Mouse (Mus musculus) thymus, postnatal 14 days (tissue): Measurements from ENCODE around the gene Egfr.
A peak's percentile ranks its signal among the peaks of the same experiment; 100 is the strongest.

Source experiments
- DNase-seq: peaks from one replicate; pipeline ENCODE4 v3.0.0; 2021

The Egfr gene

DNA sequence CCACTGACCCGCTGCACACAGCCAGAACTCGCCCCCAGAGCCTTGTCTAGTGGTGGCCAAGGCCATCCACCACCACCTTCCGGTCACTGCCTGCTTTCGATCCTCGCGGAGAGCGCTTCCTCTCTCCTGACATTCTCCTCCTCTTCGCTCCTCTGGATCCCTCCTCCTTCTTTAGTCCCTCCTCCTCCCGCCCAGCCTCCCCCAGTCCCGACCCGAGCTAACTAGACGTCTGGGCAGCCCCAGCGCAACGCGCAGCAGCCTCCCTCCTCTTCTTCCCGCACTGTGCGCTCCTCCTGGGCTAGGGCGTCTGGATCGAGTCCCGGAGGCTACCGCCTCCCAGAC, at the start of gene Egfr:
TSS of gene Egfr (plus strand) at position 197 of the 342 bp plus-strand sequence.
- DNase-seq, result no peak

DNA sequence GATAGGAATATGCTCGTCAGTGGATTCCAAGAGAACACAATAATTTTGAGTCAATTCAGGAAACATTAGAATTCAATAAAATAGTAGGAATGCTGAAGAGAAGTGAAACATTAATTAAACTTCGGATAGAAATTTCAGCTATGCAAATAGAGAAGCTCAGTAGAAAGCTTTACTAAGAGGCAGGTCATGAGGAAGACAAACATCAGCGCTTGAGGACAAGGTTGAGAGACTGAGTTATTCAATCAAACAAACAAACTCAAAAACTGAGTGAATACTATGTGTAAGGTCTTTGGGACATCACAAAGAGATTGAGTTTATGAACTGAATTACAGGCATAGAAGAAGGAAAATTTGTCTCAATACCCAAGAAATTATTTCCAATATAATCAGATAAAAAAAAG, 48.8 kb upstream of the Egfr start:
- DNase-seq, result no peak

DNA sequence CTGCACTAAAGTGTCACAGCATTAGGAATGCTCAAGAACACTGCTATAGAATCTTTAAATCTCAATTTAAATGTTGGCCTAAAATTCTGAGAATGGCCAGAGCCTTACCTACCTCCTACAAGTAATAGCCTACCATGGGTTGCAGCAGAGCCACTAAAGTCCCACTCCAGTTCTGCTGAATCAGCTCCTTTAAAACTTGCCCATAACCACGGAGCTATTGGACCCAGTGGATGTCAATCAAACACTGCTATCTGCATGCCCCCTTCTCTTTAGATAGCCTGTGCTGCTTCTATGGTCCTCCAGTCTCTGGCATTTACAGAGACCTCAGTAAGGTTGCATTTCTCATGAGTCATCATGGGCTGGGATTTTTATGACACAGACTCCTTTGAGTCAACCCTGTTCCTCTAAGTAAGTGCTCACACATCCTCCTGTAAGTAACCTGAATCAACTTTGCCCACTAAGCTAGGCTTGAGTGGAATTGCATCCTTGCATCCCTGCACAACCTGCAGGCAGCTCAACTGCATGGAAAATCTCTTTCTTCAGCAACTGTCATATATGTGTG, 16.8 kb upstream of the Egfr start:
- no peak for DNase-seq

DNA sequence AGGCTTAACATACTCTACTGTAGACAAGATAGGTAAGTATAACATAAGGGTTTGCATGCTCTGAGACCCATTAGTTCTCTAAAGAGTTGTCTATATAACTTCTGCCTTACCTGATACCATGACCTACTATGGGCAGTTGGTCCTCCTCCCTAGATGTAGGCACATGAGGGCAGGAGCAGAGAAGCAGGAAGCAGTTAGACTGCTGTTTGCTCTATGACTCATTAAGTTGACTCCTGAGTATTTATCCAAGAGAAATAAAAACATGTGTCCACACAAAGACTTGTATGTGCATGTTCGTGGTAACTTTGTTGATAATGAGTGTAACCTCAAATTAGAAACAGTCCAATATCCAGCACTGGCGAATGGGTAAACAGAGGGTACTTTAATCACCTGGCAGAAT, 14.7 kb upstream of the Egfr start:
- no peak for DNase-seq

DNA sequence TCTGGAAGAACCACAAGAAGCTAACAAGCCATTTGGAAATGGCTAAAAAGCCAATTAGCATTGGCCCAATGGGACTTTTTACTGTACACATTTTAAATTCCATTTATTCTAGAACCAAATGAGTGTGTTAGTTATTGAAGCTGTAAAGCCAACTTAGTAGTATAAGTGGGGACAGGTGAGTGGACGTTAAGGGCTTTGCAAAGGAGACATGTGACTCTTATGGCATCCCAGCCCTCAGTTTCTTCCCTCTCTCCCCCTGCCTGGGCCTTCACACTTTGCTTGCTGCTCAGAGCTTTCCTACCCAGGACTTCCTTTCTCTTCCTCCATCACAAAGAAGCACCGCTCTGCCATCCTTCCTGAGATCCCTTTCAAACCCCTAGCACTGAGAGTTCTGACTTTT, 13.3 kb upstream of the Egfr start:
- DNase-seq, result no peak

DNA sequence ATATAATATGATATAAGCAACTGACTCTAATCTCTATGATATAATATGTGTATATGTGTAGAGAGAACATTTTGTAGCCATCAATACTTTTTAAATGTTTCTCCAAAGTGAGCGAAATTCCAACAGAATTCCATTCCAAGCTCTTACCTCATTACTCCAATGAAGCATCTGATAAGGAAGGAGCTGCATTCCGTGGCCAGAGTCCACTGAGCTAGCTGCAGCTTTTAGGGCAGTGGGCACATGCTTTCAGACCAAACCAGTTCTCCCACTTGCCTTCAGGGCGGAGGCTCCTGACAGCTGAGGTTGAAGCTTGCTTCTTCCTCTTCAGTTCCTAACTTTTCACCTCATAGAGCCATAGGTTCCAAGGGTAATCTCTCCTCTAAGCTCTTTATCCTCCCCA, 12.8 kb upstream of the Egfr start:
- no peak for DNase-seq

DNA sequence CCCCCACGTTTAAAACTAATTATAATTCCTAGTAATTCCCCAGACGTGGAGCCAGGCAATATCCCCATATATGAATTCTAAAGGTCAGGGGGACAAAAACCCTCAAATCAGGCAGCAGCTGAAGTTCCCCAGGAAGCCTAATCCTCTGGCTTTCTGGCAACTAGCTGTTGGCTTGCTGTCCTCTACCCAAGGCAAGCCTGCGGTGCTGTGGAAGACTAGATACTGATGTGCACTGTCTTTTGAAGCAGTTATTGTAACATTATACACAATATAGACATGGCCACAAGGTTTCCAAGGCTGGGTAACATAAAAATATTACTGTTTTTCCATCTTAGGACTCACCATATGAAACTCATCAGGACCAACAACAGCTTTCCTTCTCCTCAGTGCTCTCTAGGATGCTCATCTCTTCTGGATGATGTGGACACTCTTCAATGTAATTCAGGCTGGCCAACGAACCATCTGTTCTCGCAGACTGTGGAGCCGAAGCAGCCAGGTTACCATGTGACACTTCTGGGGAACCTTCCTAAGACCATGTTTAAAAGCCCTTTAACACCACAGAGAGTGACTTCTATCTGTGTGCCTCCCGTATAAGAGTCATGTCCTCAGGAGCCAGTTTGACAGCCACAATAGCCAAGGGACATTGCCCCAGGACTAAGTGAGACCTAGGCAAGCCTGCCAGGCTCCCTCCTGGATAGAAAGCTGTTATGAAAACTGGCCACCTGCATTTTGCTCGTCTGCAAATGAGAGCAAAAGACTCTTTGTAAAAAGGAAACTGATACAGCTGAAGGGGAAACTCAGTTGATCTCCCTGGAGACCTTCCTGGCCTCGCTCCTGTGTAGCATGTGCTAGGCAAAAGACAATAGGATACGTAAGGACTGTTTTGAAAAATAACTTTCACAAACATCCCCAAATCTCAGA, 11.1 kb upstream of the Egfr start:
- DNase-seq, result no peak

DNA sequence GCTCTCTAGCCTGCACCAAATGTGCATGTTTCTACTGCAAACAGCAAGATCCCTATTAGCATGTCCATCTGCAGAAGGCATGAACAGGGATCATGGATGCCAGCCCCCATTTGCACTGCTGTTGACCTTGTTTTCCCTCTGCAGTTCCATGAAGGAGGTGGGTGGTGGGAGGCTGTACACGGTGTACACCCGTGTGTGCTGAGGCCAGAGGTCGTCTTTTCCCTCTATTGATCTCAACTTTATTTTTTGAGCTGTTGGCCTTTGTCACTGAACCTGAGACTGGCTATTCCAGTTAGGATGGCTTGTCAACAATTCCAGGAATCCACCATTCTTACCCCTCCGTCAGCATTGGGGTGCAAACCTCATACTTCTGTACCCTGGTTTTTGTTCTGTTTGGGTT, 9.8 kb upstream of the Egfr start:
- no peak for DNase-seq

DNA sequence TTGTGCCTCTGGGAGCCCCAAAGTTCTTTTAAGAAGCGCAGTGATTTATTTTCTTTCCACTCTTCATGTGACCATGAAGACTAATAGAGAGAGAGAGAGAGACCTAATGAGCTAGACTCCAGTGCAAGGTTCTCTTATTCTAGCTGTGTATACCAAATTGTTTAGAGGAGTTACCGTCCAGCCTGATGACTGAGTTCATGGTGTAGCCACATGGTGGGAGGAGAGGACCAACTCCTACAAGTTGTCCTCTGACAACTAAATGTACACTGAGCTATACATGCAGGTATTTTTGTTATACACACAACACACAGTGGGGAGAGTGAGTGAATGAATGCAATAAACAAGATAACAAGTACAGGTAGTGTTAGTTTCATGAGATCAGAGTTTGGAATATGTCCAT, 9.2 kb upstream of the Egfr start:
- no peak for DNase-seq

DNA sequence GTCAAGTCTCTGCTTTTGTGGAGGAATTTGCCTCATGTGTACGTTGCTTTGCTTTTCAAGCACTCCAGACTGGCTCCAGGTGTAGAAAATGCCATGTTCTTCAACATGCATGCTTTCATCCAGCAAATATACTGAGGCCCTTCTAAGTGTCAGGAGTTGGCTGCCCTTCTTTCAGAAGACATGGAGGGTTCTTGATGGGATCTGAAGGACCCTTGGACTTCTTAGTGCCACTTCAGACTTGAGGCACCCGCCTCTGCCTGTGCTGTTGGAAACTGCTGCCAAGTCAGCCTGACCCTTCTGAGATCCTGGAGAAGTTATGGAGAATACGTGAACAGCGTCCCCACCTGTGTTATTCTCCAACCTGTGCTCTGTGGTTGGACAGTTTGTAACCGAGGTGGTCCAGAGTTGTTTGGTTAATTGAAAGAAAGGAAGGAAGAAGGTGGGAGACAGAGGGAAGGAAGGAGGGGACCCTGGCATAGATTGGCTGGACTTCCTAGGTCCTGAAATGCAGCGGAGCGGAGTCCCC, 483 bp upstream of the Egfr start:
- no peak for DNase-seq

DNA sequence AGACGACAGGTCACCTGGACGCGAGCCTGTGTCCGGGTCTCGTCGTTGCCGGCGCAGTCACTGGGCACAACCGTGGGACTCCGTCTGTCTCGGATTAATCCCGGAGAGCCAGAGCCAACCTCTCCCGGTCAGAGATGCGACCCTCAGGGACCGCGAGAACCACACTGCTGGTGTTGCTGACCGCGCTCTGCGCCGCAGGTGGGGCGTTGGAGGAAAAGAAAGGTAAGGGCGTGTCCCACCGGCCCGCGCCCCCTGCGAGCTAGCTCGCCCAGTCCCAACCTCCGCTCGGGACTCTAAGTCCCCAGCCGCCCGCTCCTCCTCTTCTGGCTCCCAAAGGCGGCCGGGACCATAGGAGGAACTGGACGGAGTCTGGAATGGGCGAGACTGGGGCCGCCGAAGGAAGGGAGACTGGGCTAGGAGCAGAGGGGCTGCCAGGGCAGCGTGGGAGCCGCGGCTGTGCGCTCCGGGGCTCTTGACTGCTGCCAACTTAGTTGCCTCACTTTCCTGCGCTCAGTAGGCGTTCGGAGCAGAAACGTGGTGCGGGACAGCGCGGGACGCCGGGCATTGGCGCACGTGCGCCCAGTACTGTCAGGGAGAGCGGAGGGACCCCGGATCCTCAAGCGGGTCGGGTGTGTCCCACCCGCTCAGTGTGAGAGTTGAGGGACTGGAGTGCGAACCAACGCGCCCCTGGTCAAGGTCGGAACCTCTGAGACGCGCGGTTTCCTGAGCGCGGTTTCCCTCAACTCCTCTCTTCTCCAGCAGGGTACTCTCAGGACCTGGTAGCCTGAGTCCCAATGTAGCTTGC, 548 bp downstream of the Egfr start:
- no peak for DNase-seq

DNA sequence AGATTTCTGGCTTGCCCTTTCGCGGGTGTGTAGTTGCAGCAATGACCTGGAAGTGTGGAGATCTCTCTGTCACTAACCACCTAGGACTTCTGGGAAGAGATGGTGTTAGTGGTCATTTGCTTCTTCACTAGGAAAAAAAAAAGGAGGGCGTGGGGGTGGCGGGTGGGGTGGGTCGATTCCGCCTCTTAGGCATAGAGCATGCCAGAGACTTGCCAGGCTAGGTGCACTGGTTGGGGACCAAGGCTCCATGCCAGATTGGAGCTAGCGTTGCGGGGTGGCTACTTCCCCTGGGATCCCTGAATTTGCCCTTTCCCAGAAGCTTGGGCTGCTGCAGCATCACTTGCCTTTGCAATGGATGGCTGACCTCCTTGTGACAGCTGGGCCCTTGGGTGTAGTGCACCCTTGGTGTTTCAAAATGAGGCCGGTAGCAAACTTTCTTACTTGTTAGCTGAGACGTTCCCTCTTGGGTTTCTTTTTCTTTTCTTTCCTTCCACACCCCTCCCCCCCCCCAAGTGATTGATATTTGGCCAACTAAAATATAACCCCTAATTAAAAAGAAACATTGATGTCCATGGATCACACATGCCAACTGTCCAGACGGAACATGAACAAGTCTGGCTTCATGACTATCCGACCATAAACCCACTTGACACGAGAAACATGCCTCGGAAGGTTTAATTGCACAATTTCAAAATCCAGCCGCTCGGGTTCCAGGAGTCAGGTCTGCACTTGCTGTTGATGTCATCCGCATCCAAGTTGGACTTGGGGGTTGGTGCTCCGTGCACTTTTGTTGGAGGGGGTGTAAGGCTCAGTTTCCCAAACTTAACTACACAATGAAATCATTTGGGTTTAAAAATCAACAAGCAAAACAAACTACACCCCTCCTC, 1.4 kb downstream of the Egfr start:
- DNase-seq, result no peak

DNA sequence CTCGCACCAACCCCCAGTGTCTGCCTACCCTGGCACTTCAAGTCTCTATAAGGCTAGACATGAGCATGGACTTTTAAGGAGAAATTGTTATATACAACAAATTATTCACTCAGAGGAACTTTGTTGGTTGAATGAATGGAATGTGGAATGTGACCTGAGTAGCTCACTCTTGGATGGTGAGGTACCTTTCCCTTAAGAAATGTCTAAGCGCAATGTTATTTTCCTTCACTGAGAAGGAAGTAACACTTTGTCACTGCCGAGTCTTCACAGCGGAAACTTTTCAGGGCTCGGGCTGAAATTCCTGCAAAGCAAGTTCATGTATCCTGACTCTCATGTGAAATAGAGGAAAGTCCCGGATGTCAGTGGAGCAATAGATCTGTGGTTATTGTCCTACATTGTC, 7.9 kb downstream of the Egfr start:
- DNase-seq, result no peak

DNA sequence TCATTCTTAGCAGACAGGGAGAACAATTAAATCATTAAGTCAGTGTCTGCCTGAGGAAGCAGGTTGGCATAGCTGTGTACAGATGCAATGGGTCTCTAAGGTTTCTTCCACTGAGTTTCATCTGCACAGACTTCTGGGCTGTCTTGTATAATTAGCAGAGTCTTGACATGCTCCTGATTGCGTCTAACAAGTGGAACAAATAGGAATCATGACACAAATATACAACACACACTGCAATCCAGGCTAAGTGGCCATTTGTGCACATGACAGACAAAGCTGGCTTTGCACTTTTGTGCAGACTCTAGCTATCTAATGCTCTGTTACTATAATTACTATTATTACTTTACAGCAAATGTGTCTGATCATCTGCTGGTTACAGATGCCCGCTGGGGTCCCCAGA, 9.2 kb downstream of the Egfr start:
- no peak for DNase-seq

DNA sequence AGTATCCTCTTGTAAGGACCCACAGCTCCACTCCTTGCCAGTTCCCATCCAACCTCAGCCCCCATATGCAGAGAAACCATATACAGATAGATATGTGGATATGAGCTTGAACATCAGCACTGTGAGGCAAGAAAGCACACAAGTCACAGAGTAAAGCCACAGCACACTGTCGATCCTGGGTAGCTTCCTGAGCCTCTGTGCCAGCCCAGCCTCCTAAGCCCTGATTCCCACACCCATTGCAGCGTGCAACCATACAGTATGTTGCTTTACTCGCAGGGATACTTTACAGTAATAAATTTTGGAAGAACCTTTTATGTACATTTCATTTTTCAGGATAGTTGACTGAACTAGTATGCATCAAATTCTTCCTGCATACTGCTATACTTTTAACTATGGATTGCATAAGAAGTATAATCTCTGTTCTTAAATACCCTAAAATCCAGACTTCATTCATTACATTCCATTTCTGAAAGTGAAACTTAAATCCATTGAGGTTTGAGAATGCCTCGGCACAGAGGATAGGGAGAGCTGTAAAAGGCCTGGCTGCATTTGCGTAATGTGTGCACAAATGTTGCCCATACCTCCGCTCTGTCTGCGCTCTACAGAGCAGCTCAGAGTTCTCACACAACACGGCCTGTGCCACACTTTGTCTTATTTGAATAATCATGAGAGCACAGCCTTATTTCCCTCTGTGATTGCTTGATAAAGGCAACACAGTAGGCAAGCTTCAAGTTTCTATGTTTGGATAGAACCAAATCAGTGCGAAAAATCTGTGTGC, 14.2 kb downstream of the Egfr start:
- no peak for DNase-seq

DNA sequence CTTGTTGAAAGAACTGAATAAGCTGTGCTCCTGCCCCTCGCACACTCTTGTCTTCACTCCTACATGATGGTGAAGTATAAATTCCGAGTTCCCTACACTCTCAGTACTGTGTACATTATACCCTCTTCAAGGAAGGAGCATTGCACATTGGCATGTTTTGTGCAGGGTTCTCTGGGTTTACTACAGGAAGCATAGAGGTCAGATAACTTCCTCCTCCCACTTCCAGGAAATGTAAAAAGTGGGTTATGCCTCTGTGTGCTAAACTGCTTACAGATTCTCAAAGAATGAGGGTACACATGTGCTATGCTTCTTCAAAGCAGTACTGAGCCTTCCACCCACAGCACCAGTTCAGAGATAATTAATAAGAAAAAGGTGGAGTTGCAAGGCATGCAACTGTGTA, 16.0 kb downstream of the Egfr start:
- peak; percentile 12 for DNase-seq

DNA sequence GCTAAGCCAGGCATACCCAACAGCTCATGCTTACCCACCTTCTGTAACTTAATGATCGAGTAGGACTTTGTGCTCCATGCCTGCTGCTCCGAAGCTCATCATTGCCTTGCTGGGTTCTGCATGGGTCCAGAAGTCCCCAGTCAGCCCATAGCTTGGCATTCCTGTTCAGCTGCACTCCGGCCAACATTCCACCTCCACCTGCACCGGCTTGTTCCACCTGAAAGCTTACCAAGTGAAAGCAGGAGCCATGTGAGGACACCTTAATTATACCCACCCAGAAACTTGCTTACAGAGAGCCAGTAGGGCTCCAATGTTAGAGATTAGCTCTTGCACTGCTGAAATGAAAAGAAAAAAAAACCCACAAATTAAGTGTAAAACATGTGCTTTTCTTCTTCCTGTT, 17.3 kb downstream of the Egfr start:
- no peak for DNase-seq

DNA sequence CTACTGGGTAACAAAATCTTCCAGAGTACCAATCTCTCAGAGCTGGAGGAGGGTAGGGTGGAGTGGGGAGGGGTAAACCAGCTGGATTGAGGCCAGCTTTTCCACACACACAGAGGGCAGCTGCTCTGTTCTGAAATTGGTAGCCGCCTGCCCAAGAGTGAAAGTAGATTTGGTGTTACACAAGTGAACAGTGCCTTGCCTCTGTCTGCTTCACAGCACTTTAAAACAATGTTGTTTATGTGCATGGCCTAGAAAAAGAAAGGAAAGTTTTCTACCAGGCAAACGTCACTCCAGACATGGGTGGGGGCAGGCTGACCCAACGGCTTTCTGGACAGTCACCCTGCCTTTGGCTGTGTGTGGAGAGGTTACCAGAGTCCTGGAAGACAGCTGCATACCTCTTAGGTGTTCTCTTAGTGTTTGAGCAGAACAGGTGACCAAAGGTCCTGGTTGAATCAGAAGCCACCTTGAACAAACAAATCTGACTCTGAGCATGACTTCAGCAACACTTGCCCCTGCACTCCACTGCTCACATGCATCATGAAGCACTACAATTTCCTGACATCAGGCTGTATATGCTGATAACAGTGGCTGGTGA, 17.8 kb downstream of the Egfr start:
- no peak for DNase-seq

DNA sequence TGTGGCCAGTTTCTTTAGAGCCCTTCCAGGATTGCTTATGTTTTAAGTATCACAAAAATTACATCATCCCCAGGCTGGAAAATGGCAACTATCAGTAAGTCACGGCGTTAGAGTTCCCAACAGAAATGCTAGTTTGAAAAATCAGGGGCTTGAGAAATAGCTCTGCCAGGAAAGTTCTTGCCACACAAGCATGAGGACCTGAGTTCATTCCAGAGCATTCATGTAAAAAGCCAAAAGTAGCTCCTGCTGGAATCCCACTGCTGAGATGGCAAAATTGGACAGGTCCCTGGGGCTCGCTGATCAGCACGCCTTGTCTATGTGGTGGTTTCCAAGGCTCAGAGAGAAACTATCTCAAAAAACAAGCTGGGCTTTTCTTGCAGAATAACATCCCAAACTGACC, 19.0 kb downstream of the Egfr start:
- DNase-seq, result no peak

DNA sequence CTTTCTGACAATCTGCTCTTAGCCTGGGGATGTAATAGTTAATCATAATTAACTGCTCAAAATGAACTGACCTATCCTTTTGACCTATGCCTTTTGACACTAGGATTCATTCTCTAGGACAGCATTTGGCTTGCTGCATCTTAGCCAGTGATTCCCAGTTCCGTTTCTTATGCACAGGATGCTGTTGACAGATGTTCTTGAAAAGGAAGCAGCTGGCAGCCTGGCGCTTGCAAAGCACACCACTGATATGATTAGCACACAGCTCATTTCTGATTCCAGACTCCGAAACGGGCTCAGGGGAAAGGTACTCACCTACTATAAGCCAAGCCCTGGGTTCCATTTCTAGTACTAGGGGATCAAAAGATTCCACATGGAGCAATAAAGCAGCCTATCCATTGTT, 20.7 kb downstream of the Egfr start:
- no peak for DNase-seq

DNA sequence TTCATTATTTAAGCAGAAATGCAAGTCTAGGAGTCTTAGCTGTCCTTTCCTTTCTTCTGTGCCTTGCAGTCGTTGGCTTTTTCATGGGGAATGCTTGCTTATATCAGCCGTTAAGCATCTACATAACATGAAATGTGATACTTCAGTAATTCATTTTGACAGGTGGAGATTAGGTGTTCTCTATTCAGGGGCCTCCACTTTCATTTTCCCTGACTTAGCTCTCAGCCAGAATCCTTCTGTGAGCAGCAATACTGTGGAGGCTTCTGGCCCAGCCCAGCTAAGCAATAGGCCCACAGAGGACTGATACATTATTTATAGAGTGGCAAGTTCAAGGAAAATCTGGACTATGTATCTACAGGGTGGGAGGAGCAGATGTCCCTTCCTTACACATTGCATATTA, 25.0 kb downstream of the Egfr start:
- DNase-seq, result no peak

DNA sequence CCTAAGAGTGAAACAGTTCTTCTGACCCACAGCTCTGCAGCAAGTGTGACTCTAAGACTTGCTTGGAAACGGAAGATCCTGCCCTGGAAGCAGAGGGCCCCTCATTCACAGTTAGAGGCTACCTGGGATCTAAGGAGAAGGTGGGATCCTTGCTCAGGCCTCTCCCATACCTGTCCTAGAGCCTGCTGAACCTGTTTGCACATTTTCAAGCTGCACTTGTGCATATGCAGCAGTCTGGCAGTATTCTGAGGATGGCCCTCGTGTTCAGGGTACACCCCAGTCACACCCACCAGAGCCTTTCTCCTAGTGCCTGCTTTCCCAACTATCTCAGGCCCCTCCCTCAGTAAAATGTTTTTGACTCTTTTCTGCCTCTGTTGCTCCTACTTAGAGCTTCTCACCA, 29.6 kb downstream of the Egfr start:
- DNase-seq, result no peak
